Mouse (Mus musculus) midbrain, embryonic 13.5 days (tissue): ENCODE measurements around the gene Ptafr. TPM values are rescaled to one million over a fixed set of nuclear protein-coding genes. Genes with fewer than 3 reads are reported as not detected.

ENCODE experiments used
- ATAC-seq: fragments of 200-750 bp; cut with Nextera tagmentation; 2 replicates; pipeline ENCODE4 v1.8.0; 2017; ENCODE audit warnings: mild to moderate bottlenecking, moderate TSS enrichment, moderate library complexity
- H3K27ac ChIP-seq: fragments of 300-500 bp; sonication (generic); 2 replicates; pipeline ENCODE4 v1.5.1; 2015; ENCODE audit warnings: inconsistent platforms, mild to moderate bottlenecking, moderate library complexity
- H3K27me3 ChIP-seq: fragments of 300-500 bp; sonication (generic); 2 replicates; pipeline ENCODE4 v1.6.1; 2015; ENCODE audit warnings: mild to moderate bottlenecking, inconsistent platforms
- H3K36me3 ChIP-seq: fragments of 300-500 bp; sonication (generic); 2 replicates; pipeline ENCODE4 v1.6.1; 2015; ENCODE audit warnings: mild to moderate bottlenecking, inconsistent platforms
- H3K4me1 ChIP-seq: fragments of 300-500 bp; sonication (generic); replicated peaks from 2 replicates; pipeline ENCODE4 v1.6.1; 2015; ENCODE audit warnings: inconsistent platforms
- H3K4me2 ChIP-seq: fragments of 300-500 bp; sonication (generic); replicated peaks from 2 replicates; pipeline ENCODE4 v1.6.1; 2015; ENCODE audit warnings: moderate library complexity, mild to moderate bottlenecking, inconsistent platforms
- H3K4me3 ChIP-seq: fragments of 300-500 bp; sonication (generic); replicated peaks from 2 replicates; pipeline ENCODE4 v1.5.1; 2015; ENCODE audit warnings: mild to moderate bottlenecking, inconsistent platforms
- H3K9ac ChIP-seq: fragments of 300-500 bp; sonication (generic); replicated peaks from 2 replicates; pipeline ENCODE4 v1.6.1; 2015; ENCODE audit warnings: mild to moderate bottlenecking, inconsistent platforms
- H3K9me3 ChIP-seq: fragments of 300-500 bp; sonication (generic); 2 replicates; pipeline ENCODE4 v1.6.1; 2016; ENCODE audit warnings: mild to moderate bottlenecking, inconsistent platforms
- WGBS: fragments of 180-500 bp; shearing (Covaris S2); methylation state at CpG from one replicate; pipeline ENCODE4 v1.1.7; 2015; 5-methylcytosine and 5-hydroxymethylcytosine counted together
- polyA plus RNA-seq: library from polyadenylated mRNA; unstranded; fragments of >200 nt; fragmentation: Nextera tagmentation; extraction: Ambion mirVana; gene quantifications from 2 replicates; pipeline ENCODE4 v1.2.1, GENCODE M21; 2015

Ptafr gene
- polyA plus RNA-seq, 1 experiment from 2014 or later: 0.51 TPM

GRCm38 (mm10) chr4:132621287-132622068, 57.6 kb downstream of the Ptafr start:
- Histone ChIP-seq H3K4me3 (no peak overlapping the region), H3K27ac (no peak overlapping the region), H3K4me2 (no peak overlapping the region), H3K36me3 (no peaks in the 10 kb centered on the region), H3K9ac (no peak overlapping the region), H3K9me3 (no peaks in the 10 kb centered on the region), H3K27me3 (no peaks in the 10 kb centered on the region), H3K4me1 (no peaks in the 10 kb centered on the region)
- no peak for ATAC-seq
- WGBS: 74% methylated on average over 7 of the region's 7 CpGs

GRCm38 (mm10) chr4:132624034-132624657, 60.3 kb downstream of the Ptafr start:
- no peak overlapping the region for H3K9ac ChIP-seq

GRCm38 (mm10) chr4:132628830-132629229, 65.0 kb downstream of the Ptafr start:
- Histone ChIP-seq H3K4me2 (no peak overlapping the region), H3K27me3 (no peaks in the 10 kb centered on the region), H3K4me3 (no peak overlapping the region), H3K27ac (no peak overlapping the region), H3K36me3 (no peaks in the 10 kb centered on the region), H3K9me3 (no peaks in the 10 kb centered on the region), H3K4me1 (no peaks in the 10 kb centered on the region), H3K9ac (no peak overlapping the region)
- no peak for ATAC-seq
- 11% methylated on average over 2 of the region's 2 CpGs for WGBS

More at GRCm38 (mm10) chr4:132624034-132624657, 60.3 kb downstream of the Ptafr start:
- Histone ChIP-seq H3K9me3 (no peaks in the 10 kb centered on the region), H3K4me3 (no peak overlapping the region), H3K27ac (no peak overlapping the region), H3K4me2 (no peak overlapping the region), H3K4me1 (no peaks in the 10 kb centered on the region), H3K36me3 (no peaks in the 10 kb centered on the region), H3K27me3 (no peaks in the 10 kb centered on the region)
- WGBS: 89% methylated on average over 5 of the region's 5 CpGs
- ATAC-seq: no peak

Other genes starting within 250 kb of the Ptafr start
- 78.6 and 83.6 TPM in 2 replicates for gene Trnau1ap, start 234.5 kb upstream of the Ptafr start, polyA plus RNA-seq
- gene Rcc1, start 210.5 kb upstream of the Ptafr start, polyA plus RNA-seq: 54.1 and 54.6 TPM in 2 replicates
- 13.0 and 14.3 TPM in 2 replicates for gene Phactr4, start 141.6 kb upstream of the Ptafr start, polyA plus RNA-seq
- gene Med18, start 100.1 kb upstream of the Ptafr start, polyA plus RNA-seq: 17.8 and 20.9 TPM in 2 replicates
- 7.6 and 9.2 TPM in 2 replicates for gene Sesn2, start 53.6 kb upstream of the Ptafr start, polyA plus RNA-seq
- gene Atpif1, start 30.4 kb upstream of the Ptafr start, polyA plus RNA-seq: 1,327 and 1,380 TPM in 2 replicates
- gene Dnajc8, start 28.5 kb upstream of the Ptafr start, polyA plus RNA-seq: 158 and 173 TPM in 2 replicates
- gene Eya3, start 74.9 kb downstream of the Ptafr start, polyA plus RNA-seq: 18.1 and 19.9 TPM in 2 replicates
- gene Xkr8, start 168.5 kb downstream of the Ptafr start, polyA plus RNA-seq: 4.4 and 5.6 TPM in 2 replicates
- 0.61 and 0.82 TPM in 2 replicates for gene Smpdl3b, start 193.2 kb downstream of the Ptafr start, polyA plus RNA-seq
- gene Rpa2, start 204.3 kb downstream of the Ptafr start, polyA plus RNA-seq: 58.2 and 58.6 TPM in 2 replicates
- gene Themis2, start 232.3 kb downstream of the Ptafr start, polyA plus RNA-seq: 0.46 and 0.67 TPM in 2 replicates